Mouse (Mus musculus): ENCODE data around the gene B3gnt6.

The B3gnt6 gene

GRCm38 (mm10) chr7:98152400-98152799 lies 46.9 kb downstream of the B3gnt6 start:
- no peak for DNase-seq (ENCODE audit: extremely low read depth, low read depth, low spot score)

GRCm38 (mm10) chr7:98150525-98150924 lies 48.8 kb downstream of the B3gnt6 start:
- DNase-seq (ENCODE audit: extremely low read depth, low read depth, low spot score): no peak

GRCm38 (mm10) chr7:98149802-98150201 lies 49.5 kb downstream of the B3gnt6 start:
- DNase-seq (ENCODE audit: extremely low read depth, low read depth, low spot score): no peak

GRCm38 (mm10) chr7:98148721-98149407 lies 50.4 kb downstream of the B3gnt6 start:
- no peak for DNase-seq (ENCODE audit: extremely low read depth, low read depth, low spot score)

GRCm38 (mm10) chr7:98147766-98148165 lies 51.5 kb downstream of the B3gnt6 start:
- no peak for DNase-seq (ENCODE audit: extremely low read depth, low read depth, low spot score)

GRCm38 (mm10) chr7:98146447-98146845 lies 52.8 kb downstream of the B3gnt6 start:
- DNase-seq (ENCODE audit: extremely low read depth, low read depth, low spot score): no peak

- no peak for DNase-seq (ENCODE audit: extremely low read depth, low read depth, low spot score)
Measured at GRCm38 (mm10) chr7:98145842-98146446, 53.3 kb downstream of the B3gnt6 start.

- no peak for DNase-seq (ENCODE audit: extremely low read depth, low read depth, low spot score)
Measured at GRCm38 (mm10) chr7:98145402-98145801, 53.9 kb downstream of the B3gnt6 start, which contains the start of gene Omp. Gene Omp, minus strand, starts transcription at chr7:98145502.

GRCm38 (mm10) chr7:98142648-98143047 lies 56.6 kb downstream of the B3gnt6 start:
- no peak for DNase-seq (ENCODE audit: extremely low read depth, low read depth, low spot score)
